Mouse (Mus musculus) intestine, postnatal 0 days (tissue): Measurements from ENCODE around the gene Psg16. TPM values are rescaled to one million over a fixed set of nuclear protein-coding genes. Genes with fewer than 3 reads are reported as not detected.
"Not testable (repeated sequence)": the region's sequence is repeated elsewhere in the genome, so short reads cannot be mapped to it uniquely, and the experiment has no call there.

Experiments used
- ATAC-seq: fragments of 200-750 bp; cut with Nextera tagmentation; 2 replicates; pipeline ENCODE4 v1.8.0; 2017; ENCODE audit warnings: mild to moderate bottlenecking, moderate TSS enrichment, moderate library complexity
- H3K27ac ChIP-seq: fragments of 300-500 bp; sonication (generic); 2 replicates; pipeline ENCODE4 v1.5.1; 2014; ENCODE audit warnings: mild to moderate bottlenecking, low read depth, low read length, moderate library complexity
- H3K27me3 ChIP-seq: fragments of 300-500 bp; sonication (generic); replicated peaks from 2 replicates; pipeline ENCODE4 v1.6.1; 2014; ENCODE audit warnings: low read length, mixed read lengths; ENCODE audit not compliant: control insufficient read depth, insufficient read depth
- H3K36me3 ChIP-seq: fragments of 300-500 bp; sonication (generic); 2 replicates; pipeline ENCODE4 v1.6.1; 2014; ENCODE audit warnings: mild to moderate bottlenecking, moderate library complexity; ENCODE audit not compliant: control insufficient read depth, insufficient read depth
- H3K4me1 ChIP-seq: fragments of 300-500 bp; sonication (generic); replicated peaks from 2 replicates; pipeline ENCODE4 v1.6.1; 2014; ENCODE audit warnings: antibody characterized with exemption, low read length, mixed read lengths; ENCODE audit not compliant: control insufficient read depth, insufficient read depth
- H3K4me2 ChIP-seq: fragments of 300-500 bp; sonication (generic); replicated peaks from 2 replicates; pipeline ENCODE4 v1.6.1; 2014; ENCODE audit warnings: low read depth, mild to moderate bottlenecking, moderate library complexity
- H3K4me3 ChIP-seq: fragments of 300-500 bp; sonication (generic); 2 replicates; pipeline ENCODE4 v1.5.1; 2014; ENCODE audit warnings: low read depth, low read length
- H3K9ac ChIP-seq: fragments of 300-500 bp; sonication (generic); 2 replicates; pipeline ENCODE4 v1.6.1; 2014; ENCODE audit warnings: mild to moderate bottlenecking, low read depth, low read length
- H3K9me3 ChIP-seq: fragments of 300-500 bp; sonication (generic); 2 replicates; pipeline ENCODE4 v1.6.1; 2016; ENCODE audit warnings: mixed run types; ENCODE audit not compliant: control insufficient read depth
- CTCF ChIP-seq: sonication (generic); IDR thresholded peaks from 2 replicates; pipeline ENCODE4 v1.5.1; 2016; ENCODE audit warnings: low read depth, mild to moderate bottlenecking, control low read depth, antibody characterized with exemption, moderate library complexity
- WGBS: fragments of 180-500 bp; shearing (Covaris S2); extraction: QIAGEN DNeasy Blood & Tissue Kit; methylation state at CpG from one replicate; pipeline ENCODE4 v1.1.7; 2014; 5-methylcytosine and 5-hydroxymethylcytosine counted together
- polyA plus RNA-seq: library from polyadenylated mRNA; unstranded; fragments of >200 nt; fragmentation: Nextera tagmentation; extraction: Ambion mirVana; gene quantifications from 2 replicates; pipeline ENCODE4 v1.2.1, GENCODE M21; 2015

Gene Psg16
- polyA plus RNA-seq, 1 experiment from 2014 or later = 0.33 TPM

- Histone ChIP-seq H3K4me1 (no peaks in the 10 kb centered on the region), H3K27ac (no peak overlapping the region), H3K9ac (no peak overlapping the region), H3K4me3 (no peak overlapping the region), H3K36me3 (no peaks in the 10 kb centered on the region), H3K27me3 (no peaks in the 10 kb centered on the region), H3K4me2 (no peak overlapping the region), H3K9me3 (no peaks in the 10 kb centered on the region)
- WGBS = 79% methylated on average over 3 of the region's 3 CpGs
- ATAC-seq = no peak
- TF ChIP-seq CTCF = no peak
Measured at GRCm38 (mm10) chr7:17087731-17088130, 13.9 kb downstream of the Psg16 start.

- Histone ChIP-seq H3K9me3 (no peaks in the 10 kb centered on the region), H3K4me3 (no peak overlapping the region), H3K27me3 (no peaks in the 10 kb centered on the region), H3K36me3 (no peaks in the 10 kb centered on the region), H3K4me1 (no peaks in the 10 kb centered on the region), H3K27ac (no peak overlapping the region), H3K4me2 (no peak overlapping the region), H3K9ac (no peak overlapping the region)
- ATAC-seq = no peak
- WGBS = 53% methylated on average over 3 of the region's 3 CpGs
- no peak for TF ChIP-seq CTCF
Measured at GRCm38 (mm10) chr7:17090058-17090585, 16.3 kb downstream of the Psg16 start.

- Histone ChIP-seq H3K4me3 (no peak overlapping the region), H3K27ac (no peak overlapping the region), H3K27me3 (no peaks in the 10 kb centered on the region), H3K36me3 (no peaks in the 10 kb centered on the region), H3K4me1 (no peaks in the 10 kb centered on the region), H3K9ac (no peak overlapping the region), H3K4me2 (no peak overlapping the region), H3K9me3 (no peaks in the 10 kb centered on the region)
- TF ChIP-seq CTCF = peak; percentile 63
- no peak for ATAC-seq
- WGBS = 6% methylated on average over 1 of the region's 1 CpGs
Measured at GRCm38 (mm10) chr7:17091280-17091679, 17.4 kb downstream of the Psg16 start.

GRCm38 (mm10) chr7:17101631-17102030 is 27.8 kb downstream of the Psg16 start:
- H3K9me3 ChIP-seq = not testable (repeated sequence)
- WGBS = 88% methylated on average over 13 of the region's 13 CpGs

GRCm38 (mm10) chr7:17135307-17135706 is 61.5 kb downstream of the Psg16 start:
- no peaks in the 10 kb centered on the region for H3K36me3 ChIP-seq
- ATAC-seq = no peak
- H3K27ac ChIP-seq = no peak overlapping the region
- TF ChIP-seq CTCF = no peak
- H3K4me1 ChIP-seq = no peaks in the 10 kb centered on the region
- H3K9me3 ChIP-seq = no peaks in the 10 kb centered on the region
- H3K4me2 ChIP-seq = no peak overlapping the region
- WGBS = 76% methylated on average over 1 of the region's 1 CpGs
- H3K9ac ChIP-seq = no peak overlapping the region
- no peaks in the 10 kb centered on the region for H3K27me3 ChIP-seq
- no peak overlapping the region for H3K4me3 ChIP-seq

More at GRCm38 (mm10) chr7:17101631-17102030, 27.8 kb downstream of the Psg16 start:
- H3K36me3 ChIP-seq, H3K27me3 ChIP-seq, H3K4me1 ChIP-seq, ATAC-seq, H3K4me3 ChIP-seq, H3K9ac ChIP-seq, H3K4me2 ChIP-seq, H3K27ac ChIP-seq: not testable (repeated sequence)

- H3K9ac ChIP-seq = no peak within 1 kb of the TSS
- no peak for TF ChIP-seq CTCF
- H3K4me1 ChIP-seq = no peaks in the 10 kb centered on the region
- no peak for ATAC-seq
- no peaks in the 10 kb centered on the region for H3K27me3 ChIP-seq
- H3K9me3 ChIP-seq = no peaks in the 10 kb centered on the region
- 77% methylated on average over 2 of the region's 2 CpGs for WGBS
- no peak within 1 kb of the TSS for H3K4me3 ChIP-seq
- H3K36me3 ChIP-seq = no peaks in the 10 kb centered on the region
- H3K27ac ChIP-seq = no peak within 1 kb of the TSS
- no peak within 1 kb of the TSS for H3K4me2 ChIP-seq
Measured at GRCm38 (mm10) chr7:17149931-17150330, 76.1 kb downstream of the Psg16 start, which contains the start of gene Ceacam3. TSS of gene Ceacam3 (plus strand) at chr7:17150282.

- no peaks in the 10 kb centered on the region for H3K9me3 ChIP-seq
- H3K36me3 ChIP-seq = no peaks in the 10 kb centered on the region
- no peaks in the 10 kb centered on the region for H3K4me1 ChIP-seq
- no peak overlapping the region for H3K27ac ChIP-seq
- H3K9ac ChIP-seq = no peak overlapping the region
- WGBS = 28% methylated on average over 2 of the region's 2 CpGs
- no peaks in the 10 kb centered on the region for H3K27me3 ChIP-seq
- no peak for ATAC-seq
- peak; percentile 78 for TF ChIP-seq CTCF
- no peak overlapping the region for H3K4me2 ChIP-seq
- no peak overlapping the region for H3K4me3 ChIP-seq
Measured at GRCm38 (mm10) chr7:17155634-17156033, 81.8 kb downstream of the Psg16 start.
